Mouse (Mus musculus) hindbrain, embryonic 14.5 days (tissue): ENCODE measurements around the gene Cyp2d9. TPM values are rescaled to one million over a fixed set of nuclear protein-coding genes. Genes with fewer than 3 reads are reported as not detected.
"Not testable (repeated sequence)": the region's sequence is repeated elsewhere in the genome, so short reads cannot be mapped to it uniquely, and the experiment has no call there.

Source experiments
- ATAC-seq: fragments of 200-750 bp; cut with Nextera tagmentation; 2 replicates; pipeline ENCODE4 v1.8.0; 2017; ENCODE audit warnings: moderate number of reproducible peaks, mild to moderate bottlenecking, moderate TSS enrichment, moderate library complexity; ENCODE audit not compliant: low FRiP score
- DNase-seq: peaks from one replicate; pipeline ENCODE4 v3.0.0-alpha.2; 2015; ENCODE audit warnings: low spot score
- H3K27ac ChIP-seq: fragments of 300-500 bp; sonication (generic); 2 replicates; pipeline ENCODE4 v1.5.1; 2014; ENCODE audit warnings: mild to moderate bottlenecking, moderate library complexity
- H3K27me3 ChIP-seq: fragments of 300-500 bp; sonication (generic); 2 replicates; pipeline ENCODE4 v1.6.1; 2014; ENCODE audit warnings: mild to moderate bottlenecking, low read length, mixed read lengths; ENCODE audit not compliant: control insufficient read depth, insufficient read depth
- H3K36me3 ChIP-seq: fragments of 300-500 bp; sonication (generic); replicated peaks from 2 replicates; pipeline ENCODE4 v1.6.1; 2014; ENCODE audit not compliant: control insufficient read depth, insufficient read depth
- H3K4me1 ChIP-seq: fragments of 300-500 bp; sonication (generic); replicated peaks from 2 replicates; pipeline ENCODE4 v1.6.1; 2014; ENCODE audit warnings: antibody characterized with exemption, low read length, mixed read lengths; ENCODE audit not compliant: control insufficient read depth, insufficient read depth
- H3K4me2 ChIP-seq: fragments of 300-500 bp; sonication (generic); replicated peaks from 2 replicates; pipeline ENCODE4 v1.6.1; 2014; ENCODE audit warnings: mild to moderate bottlenecking, moderate library complexity
- H3K4me3 ChIP-seq: fragments of 300-500 bp; sonication (generic); replicated peaks from 2 replicates; pipeline ENCODE4 v1.5.1; 2014; ENCODE audit warnings: mild to moderate bottlenecking, low read length
- H3K9ac ChIP-seq: fragments of 300-500 bp; sonication (generic); 2 replicates; pipeline ENCODE4 v1.6.1; 2014
- H3K9me3 ChIP-seq: fragments of 300-500 bp; sonication (generic); 2 replicates; pipeline ENCODE4 v1.6.1; 2016; ENCODE audit warnings: low read length; ENCODE audit not compliant: control insufficient read depth
- WGBS: fragments of 180-500 bp; shearing (Covaris S2); extraction: QIAGEN DNeasy Blood & Tissue Kit; methylation state at CpG from one replicate; pipeline ENCODE4 v1.1.7; 2014; 5-methylcytosine and 5-hydroxymethylcytosine counted together
- polyA plus RNA-seq: library from polyadenylated mRNA; unstranded; fragments of >200 nt; fragmentation: Nextera tagmentation; extraction: Ambion mirVana; gene quantifications from 2 replicates; pipeline ENCODE4 v1.2.1, GENCODE M21; 2014

The Cyp2d9 gene
- polyA plus RNA-seq, result not detected in 2 replicates

DNA sequence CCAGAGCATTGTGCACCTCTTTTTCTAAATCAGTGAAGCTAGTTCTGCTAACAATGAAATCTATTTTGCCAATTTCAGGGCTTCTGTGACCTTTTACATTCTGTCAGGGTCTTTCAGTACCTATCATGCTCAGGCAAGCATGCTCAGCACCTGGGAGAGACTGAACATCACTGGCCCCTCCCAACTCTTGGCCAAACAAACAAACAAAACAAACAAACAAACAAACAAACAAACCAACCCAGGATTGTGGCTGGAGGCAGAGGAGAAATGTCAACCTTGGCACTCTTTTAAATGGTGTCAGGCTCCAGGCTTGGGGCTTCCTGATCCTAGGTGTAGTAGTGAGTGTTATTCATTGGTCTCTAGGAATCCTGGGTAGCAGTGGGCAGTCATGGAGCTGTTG, at the start of gene Cyp2d9:
Gene Cyp2d9 (plus strand): TSS at position 301 of the 400 bp plus-strand sequence.
- Histone ChIP-seq H3K9ac (no peak within 1 kb of the TSS), H3K27me3 (no peaks in the 10 kb centered on the region), H3K4me2 (no peak within 1 kb of the TSS), H3K9me3 (peaks cover 35% of the 10 kb centered on the region), H3K4me3 (no peak within 1 kb of the TSS), H3K4me1 (no peaks in the 10 kb centered on the region), H3K27ac (no peak within 1 kb of the TSS), H3K36me3 (no peaks in the 10 kb centered on the region)
- no peak for ATAC-seq
- DNase-seq, result no peak

DNA sequence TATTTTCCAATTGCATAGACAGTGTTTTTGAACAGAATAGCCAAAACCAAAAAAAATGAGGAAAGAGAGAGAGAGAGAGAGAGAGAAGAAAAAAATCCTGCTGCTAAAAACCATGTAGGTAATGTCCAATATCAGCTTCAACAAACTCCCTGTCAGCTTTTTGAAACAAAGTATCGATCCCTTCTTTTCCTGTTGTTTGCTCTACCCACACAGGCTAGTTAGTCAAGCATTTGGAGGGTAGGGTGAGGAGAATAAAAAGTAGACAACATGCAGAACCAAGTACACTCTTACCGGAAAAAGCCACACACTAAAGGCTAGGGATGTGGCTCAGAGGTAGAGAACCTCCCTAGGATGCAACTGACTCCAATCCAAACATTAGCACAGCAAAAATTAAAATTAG, 47.5 kb upstream of the Cyp2d9 start:
- Histone ChIP-seq H3K4me3 (no peak overlapping the region), H3K27me3 (no peaks in the 10 kb centered on the region), H3K4me2 (no peak overlapping the region), H3K4me1 (no peaks in the 10 kb centered on the region), H3K9ac (no peak overlapping the region), H3K9me3 (no peaks in the 10 kb centered on the region), H3K27ac (no peak overlapping the region), H3K36me3 (no peaks in the 10 kb centered on the region)
- ATAC-seq, result no peak
- WGBS, result 93% methylated on average over 2 of the region's 2 CpGs
- DNase-seq, result no peak

DNA sequence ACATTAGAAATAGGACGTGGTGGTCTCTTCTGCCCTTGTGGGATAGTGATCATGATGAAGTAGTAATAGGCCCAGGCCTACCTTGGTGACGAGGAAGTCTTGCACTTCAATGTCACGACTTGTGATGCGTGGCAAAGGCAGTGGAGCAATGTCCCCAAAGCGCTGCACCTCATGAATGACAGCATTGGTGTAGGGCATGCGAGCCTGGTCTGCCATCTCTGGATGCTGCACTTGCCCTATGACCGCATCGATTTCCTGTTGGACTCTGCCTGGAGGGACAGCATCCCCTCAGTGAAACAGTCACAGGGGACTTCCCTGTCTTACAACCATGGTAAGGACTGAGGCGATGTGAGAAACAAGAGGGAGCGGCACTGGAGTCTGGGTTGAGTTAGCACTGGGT, 43.3 kb upstream of the Cyp2d9 start:
- not testable (repeated sequence) for H3K9me3 ChIP-seq, H3K27ac ChIP-seq
- WGBS, result 93% methylated on average over 10 of the region's 10 CpGs

DNA sequence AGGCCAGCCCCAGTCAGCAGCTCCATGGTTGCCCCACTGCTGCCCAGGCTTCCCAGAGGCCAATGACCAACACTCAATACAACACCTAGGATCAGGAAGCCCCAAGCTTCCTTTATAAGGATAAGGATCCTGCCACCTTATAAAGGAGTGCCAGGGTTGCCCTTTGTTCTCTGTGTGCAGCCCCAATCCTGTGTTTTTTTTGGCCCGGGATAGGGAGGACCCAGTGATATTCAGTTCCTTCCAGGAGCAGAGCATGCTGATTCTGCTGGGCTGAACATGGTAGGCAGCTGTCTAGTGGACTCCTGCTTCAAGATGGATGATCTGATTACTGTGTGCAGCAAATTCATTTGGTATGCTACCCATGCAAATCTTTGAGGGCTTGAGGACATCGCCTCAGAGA, 39.3 kb upstream of the Cyp2d9 start, which contains the start of gene Cyp2d11:
Gene Cyp2d11 (minus strand): TSS at position 101 of the 400 bp plus-strand sequence.
- not testable (repeated sequence) for H3K27ac ChIP-seq, H3K4me3 ChIP-seq, H3K9me3 ChIP-seq, H3K27me3 ChIP-seq, H3K4me2 ChIP-seq, H3K9ac ChIP-seq, H3K4me1 ChIP-seq, H3K36me3 ChIP-seq, ATAC-seq, DNase-seq
- WGBS, result 94% methylated on average over 2 of the region's 2 CpGs

More for the DNA sequence above, 43.3 kb upstream of the Cyp2d9 start:
- H3K36me3 ChIP-seq, ATAC-seq, H3K9ac ChIP-seq, H3K4me3 ChIP-seq, H3K4me1 ChIP-seq, H3K4me2 ChIP-seq, DNase-seq, H3K27me3 ChIP-seq: not testable (repeated sequence)

DNA sequence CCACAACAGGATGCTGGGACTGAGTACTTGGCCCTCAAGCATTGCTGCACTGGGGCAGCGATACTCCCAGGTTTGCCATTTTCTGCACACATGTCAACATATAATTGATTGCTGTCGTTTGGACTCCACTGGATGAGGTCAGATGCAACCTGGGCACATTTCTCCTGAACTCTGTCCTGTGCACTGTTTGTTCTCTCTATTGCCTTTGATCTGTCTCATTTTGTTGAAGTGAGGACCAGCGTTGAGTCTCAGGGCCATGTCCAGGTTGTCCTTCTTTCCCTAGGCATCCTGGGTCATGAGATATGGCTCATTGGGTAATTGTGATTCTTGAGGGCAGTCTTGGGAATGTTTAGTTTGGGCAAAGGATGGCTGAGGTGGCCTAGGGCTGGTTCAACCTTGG, 37.3 kb upstream of the Cyp2d9 start:
- DNase-seq, H3K9ac ChIP-seq, ATAC-seq, H3K27ac ChIP-seq, H3K9me3 ChIP-seq, H3K4me1 ChIP-seq, H3K4me3 ChIP-seq, H3K27me3 ChIP-seq, H3K36me3 ChIP-seq, H3K4me2 ChIP-seq: not testable (repeated sequence)
- WGBS, result 91% methylated on average over 3 of the region's 3 CpGs

DNA sequence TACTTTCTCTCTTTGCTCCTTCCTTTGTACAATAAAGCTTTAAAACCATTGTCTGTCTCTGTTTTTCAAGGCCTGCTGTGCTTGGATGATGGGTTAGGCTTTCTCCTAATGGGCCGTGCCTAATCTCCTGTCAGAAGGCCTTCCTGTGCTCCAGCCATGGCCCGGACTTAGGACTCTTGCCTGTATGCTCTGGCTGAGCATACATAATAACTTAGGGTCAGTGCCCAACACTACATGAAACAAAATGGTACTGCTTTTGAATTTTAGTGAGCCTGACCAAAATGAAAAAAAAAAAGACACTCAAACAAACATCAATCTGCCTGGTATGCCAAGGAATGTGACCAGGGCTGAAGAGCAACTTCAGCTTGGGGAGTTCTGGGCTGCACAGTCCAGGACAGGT, 31.7 kb upstream of the Cyp2d9 start:
- Histone ChIP-seq H3K36me3 (no peaks in the 10 kb centered on the region), H3K9me3 (no peaks in the 10 kb centered on the region), H3K4me3 (no peak overlapping the region), H3K4me1 (no peaks in the 10 kb centered on the region), H3K27me3 (no peaks in the 10 kb centered on the region), H3K4me2 (no peak overlapping the region), H3K27ac (no peak overlapping the region), H3K9ac (no peak overlapping the region)
- no peak for DNase-seq
- ATAC-seq, result no peak
- WGBS, result 28% methylated on average over 2 of the region's 2 CpGs

DNA sequence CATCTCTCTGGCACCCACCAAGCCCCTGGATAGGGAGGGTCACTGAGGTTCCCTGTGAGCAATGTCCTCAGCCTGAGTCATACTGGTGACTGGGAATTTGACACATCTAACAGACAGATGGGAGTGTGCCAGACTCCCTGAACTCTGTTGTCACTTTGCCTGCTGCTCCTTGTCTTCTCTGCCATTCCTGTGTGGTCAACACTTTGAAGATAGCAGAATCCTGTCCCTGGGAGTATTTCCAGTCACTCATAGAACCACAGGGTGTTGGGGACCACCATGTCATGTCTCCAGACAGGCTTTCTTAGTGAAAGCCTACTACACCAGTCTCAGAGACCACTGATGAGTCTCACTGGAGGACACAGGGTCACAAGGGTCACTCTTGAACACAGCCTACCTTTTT, 31.1 kb upstream of the Cyp2d9 start:
- Histone ChIP-seq H3K27me3 (no peaks in the 10 kb centered on the region), H3K36me3 (no peaks in the 10 kb centered on the region), H3K4me3 (no peak overlapping the region), H3K9ac (no peak overlapping the region), H3K9me3 (no peaks in the 10 kb centered on the region), H3K4me1 (no peaks in the 10 kb centered on the region), H3K4me2 (no peak overlapping the region), H3K27ac (no peak overlapping the region)
- no peak for ATAC-seq
- no peak for DNase-seq

DNA sequence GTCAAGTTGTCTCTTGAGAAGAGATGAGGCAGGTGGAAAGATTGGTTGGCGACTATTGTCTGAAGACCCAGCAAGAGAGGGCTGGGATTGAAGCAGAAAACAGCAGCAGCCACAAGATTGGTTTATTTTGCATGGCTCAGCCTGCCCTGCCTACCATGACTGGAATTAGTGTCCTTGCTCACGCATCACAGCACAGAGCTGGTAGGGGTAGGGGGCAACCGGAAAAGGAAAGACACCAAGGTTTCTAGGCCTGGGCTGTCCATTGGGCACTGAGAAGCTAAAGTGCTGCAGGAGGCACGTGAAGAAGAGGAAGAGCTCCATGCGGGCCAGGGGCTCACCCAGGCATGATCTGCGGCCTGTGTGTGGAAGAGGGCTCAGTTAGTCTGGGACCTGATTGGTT, 30.5 kb upstream of the Cyp2d9 start:
- Histone ChIP-seq H3K4me3 (no peak overlapping the region), H3K36me3 (no peaks in the 10 kb centered on the region), H3K27me3 (no peaks in the 10 kb centered on the region), H3K27ac (no peak overlapping the region), H3K4me2 (no peak overlapping the region), H3K4me1 (no peaks in the 10 kb centered on the region), H3K9me3 (no peaks in the 10 kb centered on the region), H3K9ac (no peak overlapping the region)
- ATAC-seq (no peak), DNase-seq (no peak)
- WGBS, result 88% methylated on average over 6 of the region's 6 CpGs

DNA sequence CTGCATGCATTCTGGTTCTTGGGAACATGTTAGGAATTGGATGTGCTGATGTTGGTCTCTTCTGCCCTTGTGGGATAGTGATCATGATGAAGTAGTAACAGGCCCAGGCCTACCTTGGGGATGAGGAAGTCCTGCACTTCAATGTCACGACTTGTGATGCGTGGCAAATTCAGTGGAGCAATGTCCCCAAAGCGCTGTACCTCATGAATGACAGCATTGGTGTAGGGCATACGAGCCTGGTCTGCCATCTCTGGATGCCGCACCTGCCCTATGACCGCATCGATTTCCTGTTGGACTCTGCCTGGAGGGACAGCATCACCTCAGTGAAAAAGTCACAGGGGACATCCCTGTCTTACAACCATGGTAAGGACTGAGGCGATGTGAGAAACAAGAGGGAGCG, 29.6 kb upstream of the Cyp2d9 start:
- H3K36me3 ChIP-seq, result no peaks in the 10 kb centered on the region
- H3K4me2 ChIP-seq, result no peak overlapping the region
- no peak overlapping the region for H3K27ac ChIP-seq
- WGBS, result 95% methylated on average over 9 of the region's 9 CpGs
- no peak for DNase-seq
- no peaks in the 10 kb centered on the region for H3K9me3 ChIP-seq
- H3K4me1 ChIP-seq, result no peaks in the 10 kb centered on the region
- no peak for ATAC-seq
- H3K4me3 ChIP-seq, result no peak overlapping the region
- H3K9ac ChIP-seq, result no peak overlapping the region
- H3K27me3 ChIP-seq, result no peaks in the 10 kb centered on the region

DNA sequence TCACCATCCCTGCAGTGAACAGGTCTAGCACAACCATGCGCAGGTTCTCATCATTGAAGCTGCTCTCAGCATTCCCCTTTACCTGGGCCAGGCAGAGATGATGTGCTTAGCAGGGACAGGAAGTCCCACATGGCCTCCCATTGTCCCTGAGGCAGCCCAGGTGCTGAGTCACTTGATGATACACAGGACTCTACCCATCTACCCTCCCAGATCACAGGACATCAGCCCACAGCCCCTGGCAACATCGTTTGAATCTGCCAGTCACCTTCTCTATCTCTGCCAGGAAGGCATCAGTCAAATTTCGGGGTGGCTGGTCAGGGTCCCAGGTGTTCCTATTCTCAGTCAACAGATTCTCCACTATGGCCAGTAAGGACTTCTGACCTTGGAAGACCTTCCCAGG, 29.1 kb upstream of the Cyp2d9 start:
- Histone ChIP-seq H3K4me1 (no peaks in the 10 kb centered on the region), H3K27me3 (no peaks in the 10 kb centered on the region), H3K27ac (no peak overlapping the region), H3K9ac (no peak overlapping the region), H3K4me3 (no peak overlapping the region), H3K9me3 (no peaks in the 10 kb centered on the region), H3K36me3 (no peaks in the 10 kb centered on the region), H3K4me2 (no peak overlapping the region)
- DNase-seq (no peak), ATAC-seq (no peak)
- 90% methylated on average over 3 of the region's 3 CpGs for WGBS
